Mouse (Mus musculus) ZHBTc4 (cell line): ENCODE measurements around the gene Amotl2.
"Not testable (repeated sequence)": the region's sequence is repeated elsewhere in the genome, so short reads cannot be mapped to it uniquely, and the experiment has no call there.

Source experiments
- DNase-seq: peaks from one replicate; pipeline ENCODE4 v3.0.0-alpha.2; 2011; ENCODE audit warnings: low read depth, low spot score

Gene Amotl2

GRCm38 (mm10) chr9:102733999-102734738 lies 17.7 kb downstream of the Amotl2 start:
- no peak for DNase-seq

GRCm38 (mm10) chr9:102734739-102735075 lies 18.2 kb downstream of the Amotl2 start:
- no peak for DNase-seq

GRCm38 (mm10) chr9:102735231-102735630 lies 18.8 kb downstream of the Amotl2 start:
- DNase-seq = no peak

GRCm38 (mm10) chr9:102735996-102736395 lies 19.5 kb downstream of the Amotl2 start:
- DNase-seq = no peak

- DNase-seq = no peak
These were observed 20.9 kb downstream of the Amotl2 start for GRCm38 (mm10) chr9:102737405-102737804.

GRCm38 (mm10) chr9:102746753-102747152 lies 30.3 kb downstream of the Amotl2 start:
- DNase-seq = no peak

- no peak for DNase-seq
These were observed 31.4 kb downstream of the Amotl2 start for GRCm38 (mm10) chr9:102747902-102748301.

GRCm38 (mm10) chr9:102749216-102749615 lies 32.7 kb downstream of the Amotl2 start:
- no peak for DNase-seq

GRCm38 (mm10) chr9:102751632-102752303 lies 35.3 kb downstream of the Amotl2 start:
- DNase-seq = no peak

GRCm38 (mm10) chr9:102753299-102753698 lies 36.8 kb downstream of the Amotl2 start:
- DNase-seq = no peak

- no peak for DNase-seq
These were observed 38.7 kb downstream of the Amotl2 start for GRCm38 (mm10) chr9:102755161-102755560.

- DNase-seq = no peak
These were observed 39.3 kb downstream of the Amotl2 start for GRCm38 (mm10) chr9:102755591-102756270.

GRCm38 (mm10) chr9:102756352-102756751 lies 39.9 kb downstream of the Amotl2 start:
- DNase-seq = no peak

GRCm38 (mm10) chr9:102758851-102759250 lies 42.4 kb downstream of the Amotl2 start:
- no peak for DNase-seq

GRCm38 (mm10) chr9:102759581-102760001 lies 43.1 kb downstream of the Amotl2 start:
- no peak for DNase-seq

GRCm38 (mm10) chr9:102761599-102761998 lies 45.1 kb downstream of the Amotl2 start:
- no peak for DNase-seq

GRCm38 (mm10) chr9:102762836-102763235 lies 46.4 kb downstream of the Amotl2 start:
- no peak for DNase-seq

GRCm38 (mm10) chr9:102763520-102763919 lies 47.0 kb downstream of the Amotl2 start:
- peak; percentile 68 for DNase-seq

GRCm38 (mm10) chr9:102764540-102764939 lies 48.1 kb downstream of the Amotl2 start:
- DNase-seq = not testable (repeated sequence)

GRCm38 (mm10) chr9:102766741-102767140 lies 50.3 kb downstream of the Amotl2 start:
- peak; percentile 61 for DNase-seq

- DNase-seq = no peak
These were observed 52.8 kb downstream of the Amotl2 start for GRCm38 (mm10) chr9:102769257-102769656.

GRCm38 (mm10) chr9:102770190-102770589 lies 53.7 kb downstream of the Amotl2 start:
- DNase-seq = no peak
